Mouse (Mus musculus) megakaryocyte, adult 5-6 weeks (primary cell): ENCODE results near the gene Mplkip. TPM values are rescaled to one million over a fixed set of nuclear protein-coding genes. Genes with fewer than 3 reads are reported as not detected.

Experiments
- total RNA-seq, 2 experiments: library from RNA; stranded (forward) in 1 of 2; stranded (reverse) in 1 of 2; fragments of 153-499, 151-499 nt in 1 of 2; fragments of 221-1000, 200-1000 nt in 1 of 2; gene quantifications; 2 replicates each; pipeline versions ENCODE4 v1.2.3 to v1.2.4; 2015 to 2017

Mplkip gene
- total RNA-seq, 2 experiments from 2014 or later = 28.7 to 65.4 TPM

Other genes with a start within 250 kb of the Mplkip start
- 0.18 and 0.73 TPM in 2 replicates for gene Sugct, start 361 bp downstream of the Mplkip start, total RNA-seq (2015)
- gene Sugct, start 361 bp downstream of the Mplkip start, total RNA-seq (2017) = 0.11 and 0.98 TPM in 2 replicates
- gene Cdk13, start 109.9 kb downstream of the Mplkip start, total RNA-seq (2015) = 94.3 and 96.4 TPM in 2 replicates
- 90.3 and 101 TPM in 2 replicates for gene Cdk13, start 109.9 kb downstream of the Mplkip start, total RNA-seq (2017)
- 31.0 and 37.9 TPM in 2 replicates for gene Rala, start 249.0 kb downstream of the Mplkip start, total RNA-seq (2015)
- gene Rala, start 249.0 kb downstream of the Mplkip start, total RNA-seq (2017) = 44.8 and 49.2 TPM in 2 replicates